Mouse (Mus musculus) neural tube, embryonic 15.5 days (tissue): Measurements from ENCODE around the gene Smim13. TPM values are rescaled to one million over a fixed set of nuclear protein-coding genes. Genes with fewer than 3 reads are reported as not detected.
"Not testable (repeated sequence)": the region's sequence is repeated elsewhere in the genome, so short reads cannot be mapped to it uniquely, and the experiment has no call there.

Experiments
- ATAC-seq: fragments of 200-750 bp; cut with Nextera tagmentation; 2 replicates; pipeline ENCODE4 v1.8.0; 2017; ENCODE audit warnings: mild to moderate bottlenecking, moderate TSS enrichment, moderate library complexity; ENCODE audit not compliant: low FRiP score
- H3K27ac ChIP-seq: fragments of 300-500 bp; sonication (generic); replicated peaks from 2 replicates; pipeline ENCODE4 v1.5.1; 2015; ENCODE audit warnings: mild to moderate bottlenecking, inconsistent platforms
- H3K27me3 ChIP-seq: fragments of 300-500 bp; sonication (generic); replicated peaks from 2 replicates; pipeline ENCODE4 v1.6.1; 2015; ENCODE audit warnings: inconsistent platforms
- H3K36me3 ChIP-seq: fragments of 300-500 bp; sonication (generic); 2 replicates; pipeline ENCODE4 v1.6.1; 2015; ENCODE audit warnings: inconsistent platforms
- H3K4me1 ChIP-seq: fragments of 300-500 bp; sonication (generic); 2 replicates; pipeline ENCODE4 v1.6.1; 2015; ENCODE audit warnings: inconsistent platforms
- H3K4me2 ChIP-seq: fragments of 300-500 bp; sonication (generic); 2 replicates; pipeline ENCODE4 v1.6.1; 2015; ENCODE audit warnings: inconsistent platforms, mild to moderate bottlenecking, moderate library complexity
- H3K4me3 ChIP-seq: fragments of 300-500 bp; sonication (generic); replicated peaks from 2 replicates; pipeline ENCODE4 v1.5.1; 2015; ENCODE audit warnings: mild to moderate bottlenecking, inconsistent platforms
- H3K9ac ChIP-seq: fragments of 300-500 bp; sonication (generic); replicated peaks from 2 replicates; pipeline ENCODE4 v1.6.1; 2015; ENCODE audit warnings: mild to moderate bottlenecking, inconsistent platforms
- H3K9me3 ChIP-seq: fragments of 300-500 bp; sonication (generic); replicated peaks from 2 replicates; pipeline ENCODE4 v1.6.1; 2016; ENCODE audit warnings: inconsistent platforms
- WGBS: fragments of 180-500 bp; shearing (Covaris S2); methylation state at CpG from one replicate; pipeline ENCODE4 v1.1.7; 2015; ENCODE audit warnings: mixed read lengths; 5-methylcytosine and 5-hydroxymethylcytosine counted together
- polyA plus RNA-seq: library from polyadenylated mRNA; unstranded; fragments of >200 nt; fragmentation: Nextera tagmentation; extraction: Ambion mirVana; gene quantifications from 2 replicates; pipeline ENCODE4 v1.2.1, GENCODE M21; 2015

The Smim13 gene
- 28.2 and 31.2 TPM in 2 replicates for polyA plus RNA-seq

GRCm38 (mm10) chr13:41249538-41250317, at the start of gene Smim13:
Gene Smim13, plus strand, starts transcription at chr13:41249844.
- WGBS = under 1% methylated on average over 60 of the region's 78 CpGs
- H3K9me3 ChIP-seq = no peaks in the 10 kb centered on the region
- peak within 1 kb of the TSS; percentile 80 for H3K9ac ChIP-seq
- peak within 1 kb of the TSS; percentile 67 for H3K4me3 ChIP-seq
- no peaks in the 10 kb centered on the region for H3K27me3 ChIP-seq
- H3K4me1 ChIP-seq = peaks cover 23% of the 10 kb centered on the region
- peak within 1 kb of the TSS; percentile 68 for H3K4me2 ChIP-seq
- no peaks in the 10 kb centered on the region for H3K36me3 ChIP-seq
- ATAC-seq = peak; percentile 97
- H3K27ac ChIP-seq = peak within 1 kb of the TSS; percentile 90

- Histone ChIP-seq H3K4me3 (no peak overlapping the region), H3K9ac (no peak overlapping the region), H3K4me2 (no peak overlapping the region), H3K27ac (no peak overlapping the region), H3K9me3 (no peaks in the 10 kb centered on the region), H3K36me3 (no peaks in the 10 kb centered on the region), H3K27me3 (no peaks in the 10 kb centered on the region), H3K4me1 (peaks cover 30% of the 10 kb centered on the region)
- 63% methylated on average over 2 of the region's 2 CpGs for WGBS
- ATAC-seq = no peak
These were observed 48.8 kb upstream of the Smim13 start for GRCm38 (mm10) chr13:41200861-41201260.

- Histone ChIP-seq H3K4me3 (no peak overlapping the region), H3K4me2 (no peak overlapping the region), H3K9ac (no peak overlapping the region), H3K4me1 (peaks cover 30% of the 10 kb centered on the region), H3K36me3 (no peaks in the 10 kb centered on the region), H3K27ac (no peak overlapping the region), H3K9me3 (no peaks in the 10 kb centered on the region), H3K27me3 (no peaks in the 10 kb centered on the region)
- ATAC-seq = no peak
- 32% methylated on average over 7 of the region's 7 CpGs for WGBS
These were observed 46.4 kb upstream of the Smim13 start for GRCm38 (mm10) chr13:41203289-41203688.

- 0 out of 2 replicates have a peak, but pooled peaks have one; percentile 26 for ATAC-seq
- 47% methylated on average over 9 of the region's 9 CpGs for WGBS
- Histone ChIP-seq H3K27ac (no peak overlapping the region), H3K4me3 (no peak overlapping the region), H3K36me3 (no peaks in the 10 kb centered on the region), H3K27me3 (no peaks in the 10 kb centered on the region), H3K4me2 (no peak overlapping the region), H3K4me1 (peaks cover 30% of the 10 kb centered on the region), H3K9ac (no peak overlapping the region), H3K9me3 (no peaks in the 10 kb centered on the region)
These were observed 46.0 kb upstream of the Smim13 start for GRCm38 (mm10) chr13:41203691-41204090.

- H3K4me3 ChIP-seq, H3K9ac ChIP-seq, H3K36me3 ChIP-seq, ATAC-seq, H3K4me2 ChIP-seq, H3K9me3 ChIP-seq, H3K27me3 ChIP-seq, H3K27ac ChIP-seq: not testable (repeated sequence)
- H3K4me1 ChIP-seq = peaks cover 30% of the 10 kb centered on the region
These were observed 44.1 kb upstream of the Smim13 start for GRCm38 (mm10) chr13:41205568-41205967.

GRCm38 (mm10) chr13:41206241-41206640, 43.4 kb upstream of the Smim13 start:
- Histone ChIP-seq H3K4me1 (peaks cover 28% of the 10 kb centered on the region), H3K9me3 (no peaks in the 10 kb centered on the region), H3K36me3 (no peaks in the 10 kb centered on the region), H3K27ac (no peak overlapping the region), H3K9ac (no peak overlapping the region), H3K4me3 (no peak overlapping the region), H3K27me3 (no peaks in the 10 kb centered on the region), H3K4me2 (no peak overlapping the region)
- no peak for ATAC-seq
- WGBS = 89% methylated on average over 5 of the region's 5 CpGs

- Histone ChIP-seq H3K27me3 (no peaks in the 10 kb centered on the region), H3K9ac (no peak overlapping the region), H3K4me1 (peaks cover 6% of the 10 kb centered on the region; the same call in 1 of the 2 replicates), H3K9me3 (no peaks in the 10 kb centered on the region), H3K4me3 (no peak overlapping the region), H3K4me2 (no peak overlapping the region), H3K27ac (no peak overlapping the region), H3K36me3 (no peaks in the 10 kb centered on the region)
- 71% methylated on average over 4 of the region's 4 CpGs for WGBS
- no peak for ATAC-seq
These were observed 38.4 kb upstream of the Smim13 start for GRCm38 (mm10) chr13:41211276-41211675.

- Histone ChIP-seq H3K27ac (no peak overlapping the region), H3K4me1 (peaks cover 9% of the 10 kb centered on the region; the same call in 1 of the 2 replicates), H3K9ac (no peak overlapping the region), H3K4me3 (no peak overlapping the region), H3K4me2 (no peak overlapping the region), H3K9me3 (no peaks in the 10 kb centered on the region), H3K36me3 (no peaks in the 10 kb centered on the region), H3K27me3 (no peaks in the 10 kb centered on the region)
- no peak for ATAC-seq
- 81% methylated on average over 6 of the region's 6 CpGs for WGBS
These were observed 36.9 kb upstream of the Smim13 start for GRCm38 (mm10) chr13:41212558-41213322.

- H3K4me1 ChIP-seq = peaks cover 21% of the 10 kb centered on the region
- no peak overlapping the region for H3K4me3 ChIP-seq
- 91% methylated on average over 6 of the region's 6 CpGs for WGBS
- H3K9me3 ChIP-seq = no peaks in the 10 kb centered on the region
- no peak overlapping the region for H3K27ac ChIP-seq
- no peaks in the 10 kb centered on the region for H3K27me3 ChIP-seq
- no peak overlapping the region for H3K9ac ChIP-seq
- H3K36me3 ChIP-seq = no peaks in the 10 kb centered on the region
- H3K4me2 ChIP-seq = no peak overlapping the region
- ATAC-seq = no peak
These were observed 34.0 kb upstream of the Smim13 start for GRCm38 (mm10) chr13:41215669-41216068.

- Histone ChIP-seq H3K9ac (no peak overlapping the region), H3K27ac (no peak overlapping the region), H3K27me3 (no peaks in the 10 kb centered on the region), H3K4me2 (no peak overlapping the region), H3K9me3 (no peaks in the 10 kb centered on the region), H3K4me1 (peaks cover 20% of the 10 kb centered on the region), H3K4me3 (no peak overlapping the region), H3K36me3 (no peaks in the 10 kb centered on the region)
- ATAC-seq = no peak
- 79% methylated on average over 3 of the region's 3 CpGs for WGBS
These were observed 33.4 kb upstream of the Smim13 start for GRCm38 (mm10) chr13:41216236-41216635.

GRCm38 (mm10) chr13:41219056-41219455, 30.6 kb upstream of the Smim13 start:
- Histone ChIP-seq H3K4me2 (peak overlapping the region; percentile 56), H3K4me1 (peaks cover 15% of the 10 kb centered on the region), H3K9me3 (peaks cover 4% of the 10 kb centered on the region; the same call in 1 of the 2 replicates), H3K27me3 (no peaks in the 10 kb centered on the region), H3K9ac (no peak overlapping the region), H3K27ac (no peak overlapping the region), H3K4me3 (peak overlapping the region; percentile 66), H3K36me3 (no peaks in the 10 kb centered on the region)
- ATAC-seq = no peak; the same call in 1 of the 2 replicates
- 28% methylated on average over 1 of the region's 1 CpGs for WGBS
